Mouse (Mus musculus): ENCODE results near the gene Trat1. TPM values are rescaled to one million over a fixed set of nuclear protein-coding genes. Genes with fewer than 3 reads are reported as not detected.

Trat1 gene
- total and polyA plus RNA-seq, 2 experiments from 2014 or later = 0.05 TPM; not detected in 1

DNA sequence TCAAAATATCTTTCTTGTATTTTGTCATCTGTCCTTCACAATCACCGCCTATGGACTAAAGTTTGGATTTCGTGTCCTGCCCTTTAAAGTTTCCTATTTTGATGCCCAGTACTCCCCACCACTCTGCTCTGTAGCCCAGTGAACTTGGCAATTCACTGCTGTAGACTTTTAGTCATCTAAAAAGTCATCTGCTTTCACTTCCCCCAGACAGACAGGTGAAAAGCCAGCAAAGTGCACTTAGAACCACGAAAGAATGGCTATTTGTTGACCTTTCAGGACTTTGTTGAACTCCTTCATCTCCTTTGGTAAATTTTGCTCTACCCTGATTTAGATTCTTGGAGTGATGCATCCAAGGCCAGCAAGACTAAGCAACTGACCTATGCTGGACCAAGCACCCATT is 34.9 kb downstream of the Trat1 start:
- no peak for ATAC-seq
- H3K9ac ChIP-seq = no peak overlapping the region
- 91% methylated on average over 3 of the region's 3 CpGs for WGBS
- H3K27me3 ChIP-seq (ENCODE audit: insufficient read depth, low read length) = no peaks in the 10 kb centered on the region
- no peak for DNase-seq
- H3K4me2 ChIP-seq (ENCODE audit: low read depth) = no peak overlapping the region
- H3K4me3 ChIP-seq (ENCODE audit: low read depth, low read length) = no peak overlapping the region
- no peaks in the 10 kb centered on the region for H3K36me3 ChIP-seq (ENCODE audit: insufficient read depth)
- no peaks in the 10 kb centered on the region for H3K4me1 ChIP-seq (ENCODE audit: insufficient read depth)
- no peaks in the 10 kb centered on the region for H3K9me3 ChIP-seq (ENCODE audit: low read length)
- H3K27ac ChIP-seq (ENCODE audit: low read depth, low read length) = no peak overlapping the region
- no peak for TF ChIP-seq CTCF (IDR thresholded peaks at IDR 0.05; ENCODE audit: low read depth)

DNA sequence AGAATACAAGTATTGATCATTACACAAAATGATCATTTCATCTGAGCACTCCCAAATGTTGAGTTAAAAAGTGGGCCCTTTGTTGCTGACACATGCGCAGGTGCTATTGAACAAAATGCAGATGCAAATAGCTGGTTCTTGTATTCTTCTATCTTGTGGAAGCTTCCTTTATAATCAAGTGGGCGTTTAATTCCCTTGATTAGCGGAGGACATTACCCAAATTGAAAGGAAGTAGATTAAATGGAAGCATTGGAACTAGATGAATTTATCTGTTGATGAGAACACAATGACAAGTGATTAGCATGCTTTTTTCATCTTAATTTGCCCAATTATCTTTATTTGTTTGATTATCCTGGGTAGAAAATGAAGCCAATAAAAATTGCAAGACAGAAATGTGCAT is 51.6 kb downstream of the Trat1 start:
- H3K4me1 ChIP-seq (ENCODE audit: insufficient read depth) = no peaks in the 10 kb centered on the region
- TF ChIP-seq CTCF (IDR thresholded peaks at IDR 0.05; ENCODE audit: low read depth) = no peak
- no peak overlapping the region for H3K4me2 ChIP-seq (ENCODE audit: low read depth)
- no peaks in the 10 kb centered on the region for H3K27me3 ChIP-seq (ENCODE audit: insufficient read depth, low read length)
- no peaks in the 10 kb centered on the region for H3K36me3 ChIP-seq (ENCODE audit: insufficient read depth)
- no peak for DNase-seq
- H3K9me3 ChIP-seq (ENCODE audit: low read length) = no peaks in the 10 kb centered on the region
- H3K4me3 ChIP-seq (ENCODE audit: low read depth, low read length) = no peak overlapping the region
- H3K27ac ChIP-seq (ENCODE audit: low read depth, low read length) = no peak overlapping the region
- H3K9ac ChIP-seq = no peak overlapping the region
- peak; percentile 50; the same call in 1 of the 2 replicates for ATAC-seq
- 51% methylated on average over 3 of the region's 3 CpGs for WGBS

DNA sequence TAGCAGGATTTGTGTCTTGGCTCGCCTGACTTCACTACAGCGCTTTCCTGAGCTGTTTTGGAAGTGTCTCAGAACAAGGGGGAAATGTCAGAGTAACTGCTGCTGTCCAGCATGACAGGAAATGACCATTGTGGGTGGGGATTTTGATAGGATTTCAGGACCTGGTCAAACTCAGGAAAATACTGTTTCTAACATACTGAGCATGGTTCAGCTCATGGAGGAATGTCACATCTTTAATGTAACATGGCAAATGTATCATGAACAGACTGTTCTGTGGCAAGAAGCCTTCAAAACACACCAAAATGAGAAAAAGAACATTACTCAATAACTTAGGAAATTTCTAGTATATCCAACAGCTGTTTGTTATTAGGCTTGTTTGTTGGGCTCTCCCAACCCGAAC is 52.1 kb downstream of the Trat1 start:
- ATAC-seq (no peak), DNase-seq (no peak)
- Histone ChIP-seq H3K9me3 (ENCODE audit: low read length) (no peaks in the 10 kb centered on the region), H3K9ac (no peak overlapping the region), H3K4me2 (ENCODE audit: low read depth) (no peak overlapping the region), H3K27ac (ENCODE audit: low read depth, low read length) (no peak overlapping the region), H3K4me1 (ENCODE audit: insufficient read depth) (no peaks in the 10 kb centered on the region), H3K36me3 (ENCODE audit: insufficient read depth) (no peaks in the 10 kb centered on the region), H3K4me3 (ENCODE audit: low read depth, low read length) (no peak overlapping the region), H3K27me3 (ENCODE audit: insufficient read depth, low read length) (no peaks in the 10 kb centered on the region)
- TF ChIP-seq CTCF (IDR thresholded peaks at IDR 0.05; ENCODE audit: low read depth) = no peak
- WGBS = 82% methylated on average over 3 of the region's 3 CpGs

DNA sequence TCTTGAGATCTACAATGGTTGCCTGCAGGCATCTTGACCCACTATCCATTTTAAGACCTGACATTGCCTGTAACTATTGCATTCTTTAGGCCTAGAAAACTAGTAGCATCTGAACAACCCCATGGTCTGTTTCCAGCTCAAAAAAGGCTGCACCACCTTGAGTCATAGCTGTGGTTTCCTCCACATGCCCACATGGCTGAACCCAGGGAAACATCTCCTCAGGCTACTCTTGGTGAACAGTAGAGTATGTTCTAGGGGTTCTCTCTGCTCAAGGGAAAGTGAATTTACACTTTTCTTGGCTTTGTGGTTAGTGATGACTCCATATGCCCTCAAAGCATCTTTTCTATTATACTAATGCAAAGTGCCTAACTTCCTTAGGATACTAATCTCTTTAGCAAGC is 55.5 kb downstream of the Trat1 start:
- no peak overlapping the region for H3K9ac ChIP-seq
- H3K4me2 ChIP-seq (ENCODE audit: low read depth) = no peak overlapping the region
- no peaks in the 10 kb centered on the region for H3K27me3 ChIP-seq (ENCODE audit: insufficient read depth, low read length)
- no peak overlapping the region for H3K4me3 ChIP-seq (ENCODE audit: low read depth, low read length)
- no peak for TF ChIP-seq CTCF (IDR thresholded peaks at IDR 0.05; ENCODE audit: low read depth)
- H3K9me3 ChIP-seq (ENCODE audit: low read length) = no peaks in the 10 kb centered on the region
- no peak for DNase-seq
- H3K27ac ChIP-seq (ENCODE audit: low read depth, low read length) = no peak overlapping the region
- ATAC-seq = no peak
- no peaks in the 10 kb centered on the region for H3K4me1 ChIP-seq (ENCODE audit: insufficient read depth)
- no peaks in the 10 kb centered on the region for H3K36me3 ChIP-seq (ENCODE audit: insufficient read depth)

DNA sequence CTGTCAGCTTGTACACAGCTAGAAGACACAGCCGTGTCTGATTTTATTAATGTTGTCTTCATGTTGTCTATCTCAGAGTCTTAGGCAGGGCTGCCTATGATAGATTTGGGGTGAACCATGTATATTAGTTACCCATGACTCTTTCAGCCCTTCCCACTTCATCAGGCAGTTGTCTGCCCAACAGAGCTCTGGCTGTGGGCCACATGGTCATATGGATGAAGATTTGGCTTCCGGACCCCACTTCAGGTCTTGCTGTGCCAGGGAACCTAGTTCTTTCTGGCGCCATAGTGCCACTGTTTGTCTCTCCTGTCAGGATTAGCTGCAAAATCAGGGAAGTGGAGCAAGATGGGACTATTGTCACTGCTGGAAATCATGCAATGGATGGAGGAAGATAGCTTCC is 69.9 kb downstream of the Trat1 start:
- Histone ChIP-seq H3K4me1 (ENCODE audit: insufficient read depth) (no peaks in the 10 kb centered on the region), H3K4me2 (ENCODE audit: low read depth) (no peak overlapping the region), H3K27me3 (ENCODE audit: insufficient read depth, low read length) (no peaks in the 10 kb centered on the region), H3K27ac (ENCODE audit: low read depth, low read length) (no peak overlapping the region), H3K4me3 (ENCODE audit: low read depth, low read length) (no peak overlapping the region), H3K36me3 (ENCODE audit: insufficient read depth) (no peaks in the 10 kb centered on the region), H3K9ac (no peak overlapping the region), H3K9me3 (ENCODE audit: low read length) (no peaks in the 10 kb centered on the region)
- WGBS = 95% methylated on average over 3 of the region's 3 CpGs
- no peak for DNase-seq
- no peak for ATAC-seq
- TF ChIP-seq CTCF (IDR thresholded peaks at IDR 0.05; ENCODE audit: low read depth) = no peak

Other genes with a start within 250 kb of the Trat1 start
- not detected in 2 replicates for gene Retnlb, start 44.8 kb upstream of the Trat1 start, total RNA-seq (2014; rRNA removed)
- gene Retnlb, start 44.8 kb upstream of the Trat1 start, polyA plus RNA-seq (2015; fragmentation: Nextera tagmentation; extraction: Ambion mirVana) = not detected in 2 replicates
- gene Retnla, start 70.5 kb upstream of the Trat1 start, total RNA-seq (2014; rRNA removed) = not detected in 2 replicates
- gene Retnla, start 70.5 kb upstream of the Trat1 start, polyA plus RNA-seq (2015; fragmentation: Nextera tagmentation; extraction: Ambion mirVana) = 1.4 and 2.4 TPM in 2 replicates
- 0.85 TPM in 1 of 2 replicates, not detected in the other for gene Retnlg, start 100.6 kb upstream of the Trat1 start, total RNA-seq (2014; rRNA removed)
- 0.75 and 1.3 TPM in 2 replicates for gene Retnlg, start 100.6 kb upstream of the Trat1 start, polyA plus RNA-seq (2015; fragmentation: Nextera tagmentation; extraction: Ambion mirVana)
- 129 and 149 TPM in 2 replicates for gene Dzip3, start 222.1 kb upstream of the Trat1 start, total RNA-seq (2014; rRNA removed)
- gene Dzip3, start 222.1 kb upstream of the Trat1 start, polyA plus RNA-seq (2015; fragmentation: Nextera tagmentation; extraction: Ambion mirVana) = 35.8 and 46.7 TPM in 2 replicates
- gene Cip2a, start 222.2 kb upstream of the Trat1 start, total RNA-seq (2014; rRNA removed) = 7.3 and 10.4 TPM in 2 replicates
- 4.1 and 4.3 TPM in 2 replicates for gene Cip2a, start 222.2 kb upstream of the Trat1 start, polyA plus RNA-seq (2015; fragmentation: Nextera tagmentation; extraction: Ambion mirVana)

Data from forebrain, postnatal 0 days (tissue).